Mouse (Mus musculus) thymus, postnatal 36 days (tissue): ENCODE data around the gene Usp35.

Source experiments
- DNase-seq, 2 experiments: peaks; one replicate each; pipeline ENCODE4 v3.0.0; 2022; ENCODE audit warnings: mixed read lengths in 2 of 2

Gene Usp35

GRCm38 (mm10) chr7:97313364-97313995 is 18.3 kb downstream of the Usp35 start:
- no peak for DNase-seq

GRCm38 (mm10) chr7:97312856-97313255 is 19.0 kb downstream of the Usp35 start:
- DNase-seq, result no peak

GRCm38 (mm10) chr7:97312196-97312595 is 19.6 kb downstream of the Usp35 start:
- DNase-seq, result no peak

- no peak for DNase-seq
Measured at GRCm38 (mm10) chr7:97311620-97312019, 20.2 kb downstream of the Usp35 start.

- DNase-seq, result no peak
Measured at GRCm38 (mm10) chr7:97310341-97310635, 21.5 kb downstream of the Usp35 start.

- no peak for DNase-seq
Measured at GRCm38 (mm10) chr7:97309461-97310340, 22.1 kb downstream of the Usp35 start.

GRCm38 (mm10) chr7:97307546-97307945 is 24.3 kb downstream of the Usp35 start:
- DNase-seq, result no peak

- DNase-seq, result no peak
Measured at GRCm38 (mm10) chr7:97306813-97307212, 25.0 kb downstream of the Usp35 start.

- no peak for DNase-seq
Measured at GRCm38 (mm10) chr7:97305206-97305605, 26.6 kb downstream of the Usp35 start.

- DNase-seq, result no peak
Measured at GRCm38 (mm10) chr7:97304471-97304870, 27.3 kb downstream of the Usp35 start.

- no peak for DNase-seq
Measured at GRCm38 (mm10) chr7:97303614-97304013, 28.2 kb downstream of the Usp35 start.

- DNase-seq, result no peak
Measured at GRCm38 (mm10) chr7:97302876-97303275, 28.9 kb downstream of the Usp35 start.

GRCm38 (mm10) chr7:97302261-97302660 is 29.6 kb downstream of the Usp35 start:
- no peak for DNase-seq

GRCm38 (mm10) chr7:97301321-97301720 is 30.5 kb downstream of the Usp35 start:
- DNase-seq, result no peak

- no peak for DNase-seq
Measured at GRCm38 (mm10) chr7:97300914-97301313, 30.9 kb downstream of the Usp35 start.

GRCm38 (mm10) chr7:97298943-97299342 is 32.9 kb downstream of the Usp35 start:
- no peak for DNase-seq

- no peak for DNase-seq
Measured at GRCm38 (mm10) chr7:97298279-97298678, 33.5 kb downstream of the Usp35 start.

GRCm38 (mm10) chr7:97297466-97297865 is 34.4 kb downstream of the Usp35 start:
- DNase-seq, result peak; percentile 18 to 35

- DNase-seq, result no peak
Measured at GRCm38 (mm10) chr7:97296986-97297385, 34.8 kb downstream of the Usp35 start.

- no peak for DNase-seq
Measured at GRCm38 (mm10) chr7:97271068-97271467, 60.8 kb downstream of the Usp35 start.

GRCm38 (mm10) chr7:97270367-97270766 is 61.5 kb downstream of the Usp35 start:
- DNase-seq, result no peak

- DNase-seq, result no peak
Measured at GRCm38 (mm10) chr7:97262541-97262940, 69.3 kb downstream of the Usp35 start.
